Mouse (Mus musculus) embryonic facial prominence, embryonic 10.5 days (tissue): ENCODE measurements at regions not wholly inside any gene's neighbourhood (a gene's known extent, or its start where the extent isn't known, plus 50 kb on each side); places are given as distances from the start of the nearest gene placed in this dataset.
A peak's percentile ranks its signal among the peaks of the same experiment; 100 is the strongest.

Experiments
- DNase-seq: peaks from one replicate; pipeline ENCODE4 v3.0.0-alpha.2; 2017; ENCODE audit warnings: low spot score
- H3K27ac ChIP-seq: fragments of 300-500 bp; sonication (generic); replicated peaks from 2 replicates; pipeline ENCODE4 v1.5.1; 2016; ENCODE audit warnings: mild to moderate bottlenecking
- H3K27me3 ChIP-seq: fragments of 300-500 bp; sonication (generic); replicated peaks from 2 replicates; pipeline ENCODE4 v1.6.1; 2016; ENCODE audit warnings: low read depth, mild to moderate bottlenecking; ENCODE audit not compliant: poor library complexity, severe bottlenecking
- H3K36me3 ChIP-seq: fragments of 300-500 bp; sonication (generic); replicated peaks from 2 replicates; pipeline ENCODE4 v1.6.1; 2016; ENCODE audit warnings: mild to moderate bottlenecking, moderate library complexity
- H3K4me1 ChIP-seq: fragments of 300-500 bp; sonication (generic); 2 replicates; pipeline ENCODE4 v1.6.1; 2016
- H3K4me3 ChIP-seq: fragments of 300-500 bp; sonication (generic); 2 replicates; pipeline ENCODE4 v1.5.1; 2016; ENCODE audit warnings: mild to moderate bottlenecking, moderate library complexity
- H3K9me3 ChIP-seq: fragments of 300-500 bp; sonication (generic); 2 replicates; pipeline ENCODE4 v1.6.1; 2016; ENCODE audit warnings: mild to moderate bottlenecking
- WGBS: fragments of 180-500 bp; shearing (Covaris S2); methylation state at CpG from one replicate; pipeline ENCODE4 v1.1.7; 2016; 5-methylcytosine and 5-hydroxymethylcytosine counted together

GRCm38 (mm10) chr9:34029503-34030169 is 456.1 kb upstream of the Kirrel3 start:
- WGBS, result 43% methylated on average over 10 of the region's 10 CpGs
- Histone ChIP-seq H3K36me3 (no peaks in the 10 kb centered on the region), H3K4me3 (no peak overlapping the region), H3K27ac (peak overlapping the region; percentile 30; the same call in 1 of the 2 replicates), H3K4me1 (peaks cover 11% of the 10 kb centered on the region), H3K9me3 (no peaks in the 10 kb centered on the region), H3K27me3 (no peaks in the 10 kb centered on the region)
- DNase-seq, result peak; percentile 70

- WGBS, result 63% methylated on average over 2 of the region's 2 CpGs
- DNase-seq, result peak; percentile 13
- Histone ChIP-seq H3K27ac (no peak overlapping the region), H3K36me3 (no peaks in the 10 kb centered on the region), H3K27me3 (no peaks in the 10 kb centered on the region), H3K9me3 (no peaks in the 10 kb centered on the region), H3K4me3 (no peak overlapping the region), H3K4me1 (no peaks in the 10 kb centered on the region)
Measured at GRCm38 (mm10) chr9:34054435-34054834, 431.3 kb upstream of the Kirrel3 start.
